Mouse (Mus musculus) heart, postnatal 0 days (tissue): Measurements from ENCODE around the gene Acoxl. TPM values are rescaled to one million over a fixed set of nuclear protein-coding genes. Genes with fewer than 3 reads are reported as not detected.
A peak's percentile ranks its signal among the peaks of the same experiment; 100 is the strongest.

ENCODE experiments used
- ATAC-seq: fragments of 200-750 bp; cut with Nextera tagmentation; 2 replicates; pipeline ENCODE4 v1.8.0; 2017; ENCODE audit warnings: low read depth, moderate number of reproducible peaks, moderate library complexity; ENCODE audit not compliant: insufficient read depth
- DNase-seq: peaks from one replicate; pipeline ENCODE4 v3.0.0-alpha.2; 2016; ENCODE audit warnings: low spot score
- H3K27ac ChIP-seq: fragments of 300-500 bp; sonication (generic); 2 replicates; pipeline ENCODE4 v1.5.1; 2014; ENCODE audit warnings: low read depth, mild to moderate bottlenecking
- H3K27me3 ChIP-seq: fragments of 300-500 bp; sonication (generic); 2 replicates; pipeline ENCODE4 v1.6.1; 2014; ENCODE audit warnings: low read length, mixed read lengths; ENCODE audit not compliant: control insufficient read depth, insufficient read depth
- H3K36me3 ChIP-seq: fragments of 300-500 bp; sonication (generic); replicated peaks from 2 replicates; pipeline ENCODE4 v1.6.1; 2014; ENCODE audit warnings: low read length, mixed read lengths; ENCODE audit not compliant: control insufficient read depth, insufficient read depth
- H3K4me1 ChIP-seq: fragments of 300-500 bp; sonication (generic); 2 replicates; pipeline ENCODE4 v1.6.1; 2014; ENCODE audit warnings: antibody characterized with exemption; ENCODE audit not compliant: control insufficient read depth, insufficient read depth
- H3K4me2 ChIP-seq: fragments of 300-500 bp; sonication (generic); 2 replicates; pipeline ENCODE4 v1.6.1; 2014; ENCODE audit warnings: low read depth, mild to moderate bottlenecking, low read length, moderate library complexity
- H3K4me3 ChIP-seq: fragments of 300-500 bp; sonication (generic); 2 replicates; pipeline ENCODE4 v1.5.1; 2014; ENCODE audit warnings: low read depth, low read length
- H3K9ac ChIP-seq: fragments of 300-500 bp; sonication (generic); replicated peaks from 2 replicates; pipeline ENCODE4 v1.6.1; 2014; ENCODE audit warnings: low read depth, low read length, mixed read lengths
- H3K9me3 ChIP-seq: fragments of 300-500 bp; sonication (generic); replicated peaks from 2 replicates; pipeline ENCODE4 v1.6.1; 2016; ENCODE audit warnings: low read length; ENCODE audit not compliant: control insufficient read depth
- CTCF ChIP-seq: IDR thresholded peaks from 2 replicates; pipeline ENCODE4 v1.5.1; 2016; ENCODE audit warnings: antibody characterized with exemption, control low read depth, low read depth
- EP300 ChIP-seq: IDR thresholded peaks from 2 replicates; pipeline ENCODE4 v1.6.1; 2016; ENCODE audit warnings: antibody characterized with exemption, low read depth
- WGBS: fragments of 180-500 bp; shearing (Covaris S2); extraction: QIAGEN DNeasy Blood & Tissue Kit; methylation state at CpG from one replicate; pipeline ENCODE4 v1.1.7; 2014; 5-methylcytosine and 5-hydroxymethylcytosine counted together
- polyA plus RNA-seq: library from polyadenylated mRNA; unstranded; fragments of >200 nt; fragmentation: Nextera tagmentation; extraction: Ambion mirVana; gene quantifications from 2 replicates; pipeline ENCODE4 v1.2.1, GENCODE M21; 2015
- total RNA-seq: library from RNA; depleted of rRNA; stranded (reverse); fragments of >200 nt; gene quantifications from 2 replicates; pipeline ENCODE4 v1.2.3, GENCODE M21; 2014; ENCODE audit warnings: low replicate concordance

Acoxl gene
- total and polyA plus RNA-seq, 2 experiments from 2014 or later: 0.37 TPM; not detected in 1

- Histone ChIP-seq H3K36me3 (no peaks in the 10 kb centered on the region), H3K9me3 (no peaks in the 10 kb centered on the region), H3K9ac (no peak overlapping the region), H3K27me3 (no peaks in the 10 kb centered on the region), H3K27ac (no peak overlapping the region), H3K4me2 (no peak overlapping the region), H3K4me3 (no peak overlapping the region), H3K4me1 (no peaks in the 10 kb centered on the region)
- WGBS: 91% methylated on average over 3 of the region's 3 CpGs
- no peak for DNase-seq
- TF ChIP-seq CTCF (no peak), EP300 (no peak)
- no peak for ATAC-seq
These were observed 194.8 kb downstream of the Acoxl start for GRCm38 (mm10) chr2:128033503-128033902.

GRCm38 (mm10) chr2:128034066-128034665, 195.5 kb downstream of the Acoxl start:
- Histone ChIP-seq H3K9ac (no peak overlapping the region), H3K4me2 (no peak overlapping the region), H3K4me3 (no peak overlapping the region), H3K27ac (no peak overlapping the region), H3K36me3 (no peaks in the 10 kb centered on the region), H3K4me1 (no peaks in the 10 kb centered on the region), H3K9me3 (no peaks in the 10 kb centered on the region), H3K27me3 (no peaks in the 10 kb centered on the region)
- no peak for TF ChIP-seq CTCF
- no peak for TF ChIP-seq EP300
- ATAC-seq (no peak), DNase-seq (no peak)
- 88% methylated on average over 9 of the region's 9 CpGs for WGBS

GRCm38 (mm10) chr2:128038259-128038890, 199.7 kb downstream of the Acoxl start:
- H3K27ac ChIP-seq: no peak overlapping the region
- no peak overlapping the region for H3K4me3 ChIP-seq
- no peak overlapping the region for H3K9ac ChIP-seq
- no peaks in the 10 kb centered on the region for H3K27me3 ChIP-seq
- TF ChIP-seq CTCF: no peak
- no peak for TF ChIP-seq EP300
- DNase-seq: no peak
- H3K36me3 ChIP-seq: no peaks in the 10 kb centered on the region
- H3K9me3 ChIP-seq: no peaks in the 10 kb centered on the region
- H3K4me1 ChIP-seq: peaks cover 10% of the 10 kb centered on the region; the same call in 1 of the 2 replicates
- no peak for ATAC-seq
- no peak overlapping the region for H3K4me2 ChIP-seq
- WGBS: 74% methylated on average over 5 of the region's 5 CpGs

GRCm38 (mm10) chr2:128041066-128041750, 202.5 kb downstream of the Acoxl start:
- Histone ChIP-seq H3K9ac (no peak overlapping the region), H3K4me1 (peaks cover 10% of the 10 kb centered on the region; the same call in 1 of the 2 replicates), H3K4me3 (no peak overlapping the region), H3K4me2 (no peak overlapping the region; the same call in 1 of the 2 replicates), H3K27ac (peak overlapping the region; percentile 48), H3K36me3 (no peaks in the 10 kb centered on the region), H3K27me3 (no peaks in the 10 kb centered on the region), H3K9me3 (no peaks in the 10 kb centered on the region)
- peak; percentile 61 for DNase-seq
- WGBS: 27% methylated on average over 12 of the region's 12 CpGs
- TF ChIP-seq CTCF (no peak), EP300 (no peak)
- ATAC-seq: peak; percentile 77

- H3K4me2 ChIP-seq: no peak overlapping the region
- DNase-seq (no peak), ATAC-seq (no peak)
- no peak overlapping the region for H3K27ac ChIP-seq
- 38% methylated on average over 4 of the region's 4 CpGs for whole genome bisulfite sequencing
- H3K9ac ChIP-seq: no peak overlapping the region
- H3K4me1 ChIP-seq: peaks cover 3% of the 10 kb centered on the region; the same call in 1 of the 2 replicates
- H3K27me3 ChIP-seq: no peaks in the 10 kb centered on the region
- no peaks in the 10 kb centered on the region for H3K36me3 ChIP-seq
- TF ChIP-seq CTCF (no peak), EP300 (no peak)
- no peak overlapping the region for H3K4me3 ChIP-seq
- no peaks in the 10 kb centered on the region for H3K9me3 ChIP-seq
These were observed 207.8 kb downstream of the Acoxl start for GRCm38 (mm10) chr2:128046454-128046853.
